Mouse (Mus musculus) kidney, postnatal 0 days (tissue): ENCODE results near the gene Olfr339. TPM values are rescaled to one million over a fixed set of nuclear protein-coding genes. Genes with fewer than 3 reads are reported as not detected.
"Not testable (repeated sequence)": the region's sequence is repeated elsewhere in the genome, so short reads cannot be mapped to it uniquely, and the experiment has no call there.

Source experiments
- ATAC-seq: fragments of 200-750 bp; cut with Nextera tagmentation; replicated peaks from 2 replicates; pipeline ENCODE4 v1.8.0; 2017; ENCODE audit warnings: low read depth, moderate number of reproducible peaks, moderate TSS enrichment, moderate library complexity; ENCODE audit not compliant: low FRiP score
- DNase-seq: peaks from one replicate; pipeline ENCODE4 v3.0.0-alpha.2; 2016; ENCODE audit warnings: low spot score
- H3K27ac ChIP-seq: fragments of 300-500 bp; sonication (generic); 2 replicates; pipeline ENCODE4 v1.5.1; 2014; ENCODE audit warnings: mild to moderate bottlenecking
- H3K27me3 ChIP-seq: fragments of 300-500 bp; sonication (generic); 2 replicates; pipeline ENCODE4 v1.6.1; 2014; ENCODE audit warnings: low read length, mixed read lengths; ENCODE audit not compliant: insufficient read depth
- H3K36me3 ChIP-seq: fragments of 300-500 bp; sonication (generic); 2 replicates; pipeline ENCODE4 v1.6.1; 2014; ENCODE audit warnings: low read length, mixed read lengths; ENCODE audit not compliant: insufficient read depth
- H3K4me1 ChIP-seq: fragments of 300-500 bp; sonication (generic); replicated peaks from 2 replicates; pipeline ENCODE4 v1.6.1; 2014; ENCODE audit warnings: antibody characterized with exemption, low read length, mixed read lengths; ENCODE audit not compliant: insufficient read depth
- H3K4me2 ChIP-seq: fragments of 300-500 bp; sonication (generic); 2 replicates; pipeline ENCODE4 v1.6.1; 2014; ENCODE audit warnings: mild to moderate bottlenecking, low read length, moderate library complexity, mixed read lengths
- H3K4me3 ChIP-seq: fragments of 300-500 bp; sonication (generic); replicated peaks from 2 replicates; pipeline ENCODE4 v1.5.1; 2014; ENCODE audit warnings: low read depth, low read length
- H3K9ac ChIP-seq: fragments of 300-500 bp; sonication (generic); 2 replicates; pipeline ENCODE4 v1.6.1; 2014; ENCODE audit warnings: low read depth, low read length
- H3K9me3 ChIP-seq: fragments of 300-500 bp; sonication (generic); replicated peaks from 2 replicates; pipeline ENCODE4 v1.6.1; 2016; ENCODE audit warnings: low read length, inconsistent platforms, mixed read lengths
- CTCF ChIP-seq: IDR thresholded peaks from 2 replicates; pipeline ENCODE4 v1.5.1; 2016; ENCODE audit warnings: antibody characterized with exemption, low read depth, mild to moderate bottlenecking, moderate library complexity
- WGBS: fragments of 180-500 bp; shearing (Covaris S2); extraction: QIAGEN DNeasy Blood & Tissue Kit; methylation state at CpG from one replicate; pipeline ENCODE4 v1.1.7; 2014; 5-methylcytosine and 5-hydroxymethylcytosine counted together
- polyA plus RNA-seq: library from polyadenylated mRNA; unstranded; fragments of >200 nt; fragmentation: Nextera tagmentation; extraction: Ambion mirVana; gene quantifications from 2 replicates; pipeline ENCODE4 v1.2.1, GENCODE M21; 2015

Gene Olfr339
- polyA plus RNA-seq: not detected in 2 replicates

- WGBS: 87% methylated on average over 3 of the region's 3 CpGs
- Histone ChIP-seq H3K4me3 (no peak within 1 kb of the TSS), H3K36me3 (no peaks in the 10 kb centered on the region), H3K27me3 (no peaks in the 10 kb centered on the region), H3K9me3 (no peaks in the 10 kb centered on the region), H3K9ac (no peak within 1 kb of the TSS), H3K4me1 (no peaks in the 10 kb centered on the region), H3K27ac (no peak within 1 kb of the TSS), H3K4me2 (no peak within 1 kb of the TSS)
- ATAC-seq (no peak), DNase-seq (no peak)
- no peak for TF ChIP-seq CTCF
Measured at GRCm38 (mm10) chr2:36418647-36419046, at the start of gene Olfr339. Gene Olfr339 (plus strand): TSS chr2:36418947.

- H3K27me3 ChIP-seq: no peaks in the 10 kb centered on the region
- H3K9ac ChIP-seq: no peak within 1 kb of the TSS
- no peaks in the 10 kb centered on the region for H3K36me3 ChIP-seq
- H3K4me3 ChIP-seq: no peak within 1 kb of the TSS
- no peak within 1 kb of the TSS for H3K27ac ChIP-seq
- H3K4me2 ChIP-seq: no peak within 1 kb of the TSS
- H3K9me3 ChIP-seq: no peaks in the 10 kb centered on the region
- TF ChIP-seq CTCF: no peak
- H3K4me1 ChIP-seq: no peaks in the 10 kb centered on the region
- DNase-seq (no peak), ATAC-seq (no peak)
Measured at GRCm38 (mm10) chr2:36373219-36373618, 45.5 kb upstream of the Olfr339 start, which contains the start of gene Olfr338. Gene Olfr338 (plus strand): TSS chr2:36373519.

GRCm38 (mm10) chr2:36415174-36415573, 3.6 kb upstream of the Olfr339 start:
- ATAC-seq, H3K4me2 ChIP-seq: not testable (repeated sequence)
- WGBS: 87% methylated on average over 3 of the region's 3 CpGs

GRCm38 (mm10) chr2:36415591-36415990, 3.2 kb upstream of the Olfr339 start:
- not testable (repeated sequence) for H3K9me3 ChIP-seq, ATAC-seq, H3K4me2 ChIP-seq, DNase-seq, H3K27me3 ChIP-seq, H3K9ac ChIP-seq, H3K4me3 ChIP-seq, H3K36me3 ChIP-seq, H3K27ac ChIP-seq, H3K4me1 ChIP-seq
- 90% methylated on average over 7 of the region's 7 CpGs for WGBS

More at GRCm38 (mm10) chr2:36415174-36415573, 3.6 kb upstream of the Olfr339 start:
- not testable (repeated sequence) for H3K9me3 ChIP-seq, H3K27ac ChIP-seq, H3K36me3 ChIP-seq, H3K27me3 ChIP-seq, H3K4me1 ChIP-seq, DNase-seq, H3K4me3 ChIP-seq, H3K9ac ChIP-seq

DNA sequence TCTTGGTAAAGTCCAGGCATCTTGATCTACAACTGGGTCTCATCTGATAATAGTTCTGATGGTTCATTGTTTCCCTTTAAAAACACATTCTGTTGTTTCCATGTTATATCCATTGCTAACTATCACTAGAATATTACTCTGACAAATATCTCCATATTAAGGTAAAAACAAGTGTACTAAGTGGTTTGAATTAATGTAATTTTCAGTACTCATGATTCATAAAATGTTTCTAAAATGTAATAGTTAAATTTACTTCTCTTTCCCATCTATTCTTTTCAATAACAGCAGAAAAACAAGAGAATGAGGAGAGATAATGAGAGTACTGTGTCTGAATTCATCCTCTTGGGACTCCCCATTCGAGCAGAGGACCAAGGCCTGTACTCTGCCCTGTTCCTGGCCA, 33.5 kb downstream of the Olfr339 start, which contains the start of gene Olfr340:
Gene Olfr340, plus strand, starts transcription at position 301 of the 400 bp plus-strand sequence.
- Histone ChIP-seq H3K36me3 (no peaks in the 10 kb centered on the region), H3K4me3 (no peak within 1 kb of the TSS), H3K4me1 (no peaks in the 10 kb centered on the region), H3K9ac (no peak within 1 kb of the TSS), H3K27ac (no peak within 1 kb of the TSS), H3K9me3 (no peaks in the 10 kb centered on the region), H3K27me3 (no peaks in the 10 kb centered on the region), H3K4me2 (no peak within 1 kb of the TSS)
- ATAC-seq (no peak), DNase-seq (no peak)
- TF ChIP-seq CTCF: no peak
- WGBS: 74% methylated on average over 1 of the region's 1 CpGs

DNA sequence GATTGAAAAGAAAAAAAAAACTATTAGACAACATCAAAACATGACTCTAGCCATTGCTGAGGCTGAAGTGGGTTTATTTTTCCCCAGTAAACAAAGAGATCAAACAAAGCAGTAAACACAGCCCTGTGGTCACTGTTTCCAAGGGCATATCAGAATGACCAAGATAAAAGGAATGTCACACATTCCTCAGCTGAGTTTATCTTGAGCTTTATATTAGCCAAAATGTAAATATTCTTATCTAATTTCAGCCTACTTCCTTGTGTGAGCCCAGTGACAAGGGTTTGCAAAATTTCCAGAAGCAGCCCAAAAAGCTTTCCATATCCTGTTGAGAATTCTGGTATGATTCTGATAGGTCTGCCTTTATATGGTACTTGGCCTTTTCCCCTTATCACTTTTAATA, 54.9 kb downstream of the Olfr339 start:
- Histone ChIP-seq H3K9me3 (no peaks in the 10 kb centered on the region), H3K4me1 (no peaks in the 10 kb centered on the region), H3K4me3 (no peak overlapping the region), H3K4me2 (no peak overlapping the region), H3K27me3 (no peaks in the 10 kb centered on the region), H3K36me3 (no peaks in the 10 kb centered on the region), H3K9ac (no peak overlapping the region), H3K27ac (no peak overlapping the region)
- no peak for DNase-seq
- no peak for ATAC-seq
- TF ChIP-seq CTCF: no peak

Other genes with a start within 250 kb of the Olfr339 start
- gene Ptgs1, start 188.5 kb upstream of the Olfr339 start, polyA plus RNA-seq: 41.9 and 42.0 TPM in 2 replicates
- gene Olfr338, start 45.4 kb upstream of the Olfr339 start, polyA plus RNA-seq: not detected in 2 replicates
- not detected in 2 replicates for gene Olfr340, start 33.6 kb downstream of the Olfr339 start, polyA plus RNA-seq
- gene Olfr341, start 63.5 kb downstream of the Olfr339 start, polyA plus RNA-seq: not detected in 2 replicates
- gene Olfr342, start 106.1 kb downstream of the Olfr339 start, polyA plus RNA-seq: not detected in 2 replicates
- gene Olfr344, start 147.7 kb downstream of the Olfr339 start, polyA plus RNA-seq: not detected in 2 replicates
- gene Olfr345, start 221.1 kb downstream of the Olfr339 start, polyA plus RNA-seq: not detected in 2 replicates